In genomic region chr6:82494481-82494880, GRCm38 (mm10) we compare ENCODE assay signal across 25 mouse cellular contexts.
"Had no signal": no experiment of that assay in that cellular context is flagged by ENCODE, and none has a peak within 500 bp of the region (broad histone marks: within the 10 kb centered on the region; RNA-seq: fewer than 3 reads in every experiment).

No protein-coding gene starts in this region.

- H3K4me3 ChIP-seq: heart, adult 2 months; heart, embryonic 13.5 days; heart, embryonic 15.5 days; hindbrain, embryonic 13.5 days; hindbrain, embryonic 15.5 days; layer of hippocampus, adult 2 months; limb, embryonic 10.5 days; limb, embryonic 12.5 days; liver, embryonic 13.5 days; liver, embryonic 15.5 days had no signal

- H3K4me1 ChIP-seq: heart, embryonic 13.5 days; heart, embryonic 15.5 days; hindbrain, embryonic 13.5 days; hindbrain, embryonic 15.5 days; limb, embryonic 10.5 days; limb, embryonic 12.5 days; liver, embryonic 13.5 days; liver, embryonic 15.5 days had no signal

- ATAC-seq: forebrain, postnatal 0 days; hindbrain, postnatal 0 days; intestine, embryonic 16.5 days had no signal

- H3K27me3 ChIP-seq: heart, embryonic 13.5 days; heart, embryonic 15.5 days; hindbrain, embryonic 13.5 days; hindbrain, embryonic 15.5 days; limb, embryonic 12.5 days; liver, embryonic 13.5 days; liver, embryonic 15.5 days had no signal

- H3K4me2 ChIP-seq: heart, embryonic 11.5 days; heart, embryonic 13.5 days; heart, embryonic 15.5 days; hindbrain, embryonic 13.5 days; hindbrain, embryonic 15.5 days; limb, embryonic 12.5 days; liver, embryonic 11.5 days; liver, embryonic 13.5 days; liver, embryonic 15.5 days had no signal

- DNase-seq: forebrain, postnatal 0 days; gastrocnemius, postnatal 14 days; gastrocnemius, postnatal 36 days; heart, adult 2 months; heart, postnatal 14 days; heart, postnatal 36 days; kidney, adult 18-20 months; kidney, adult 8-10 months; kidney, postnatal 10 days; kidney, postnatal 25 days; layer of hippocampus, postnatal 36 days; liver; liver, embryonic 13.5 days had no signal

- H3K9me3 ChIP-seq: heart, embryonic 13.5 days; heart, embryonic 15.5 days; hindbrain, embryonic 13.5 days; hindbrain, embryonic 15.5 days; limb, embryonic 10.5 days; liver, embryonic 13.5 days; liver, embryonic 15.5 days had no signal

- H3K9ac ChIP-seq: forebrain, postnatal 0 days; heart, embryonic 13.5 days; heart, embryonic 15.5 days; hindbrain, embryonic 13.5 days; hindbrain, embryonic 15.5 days; limb, embryonic 12.5 days; liver, embryonic 13.5 days; liver, embryonic 15.5 days had no signal

- H3K36me3 ChIP-seq: heart, embryonic 13.5 days; heart, embryonic 15.5 days; hindbrain, embryonic 13.5 days; hindbrain, embryonic 15.5 days; limb, embryonic 10.5 days; limb, embryonic 12.5 days; liver, embryonic 13.5 days; liver, embryonic 15.5 days had no signal

- H3K27ac ChIP-seq: heart, adult 2 months; heart, embryonic 13.5 days; heart, embryonic 15.5 days; hindbrain, embryonic 13.5 days; hindbrain, embryonic 15.5 days; hindbrain, postnatal 0 days; layer of hippocampus, adult 2 months; limb, embryonic 10.5 days; limb, embryonic 12.5 days; liver, embryonic 13.5 days; liver, embryonic 15.5 days had no signal
